Mouse (Mus musculus) G1E (cell line): Measurements from ENCODE around the gene Rhou.

ENCODE experiments used
- CTCF ChIP-seq: IDR thresholded peaks from 2 replicates; pipeline ENCODE4 v1.5.1; 2012; ENCODE audit warnings: low read depth, low read length, inconsistent platforms, mixed read lengths
- GATA1 ChIP-seq: IDR thresholded peaks from 2 replicates; pipeline ENCODE4 v1.6.1; 2012; ENCODE audit warnings: borderline replicate concordance, low read length, inconsistent platforms, mixed read lengths
- POLR2AphosphoS5 ChIP-seq: IDR thresholded peaks from 2 replicates; pipeline ENCODE4 v1.6.1; 2012; ENCODE audit warnings: low read depth, low read length, inconsistent platforms; ENCODE audit not compliant: insufficient replicate concordance
- TAL1 ChIP-seq: conservative IDR thresholded peaks from 2 replicates; pipeline ENCODE4 v1.6.1; 2012; ENCODE audit warnings: low read depth, low read length, inconsistent platforms, mixed read lengths

DNA sequence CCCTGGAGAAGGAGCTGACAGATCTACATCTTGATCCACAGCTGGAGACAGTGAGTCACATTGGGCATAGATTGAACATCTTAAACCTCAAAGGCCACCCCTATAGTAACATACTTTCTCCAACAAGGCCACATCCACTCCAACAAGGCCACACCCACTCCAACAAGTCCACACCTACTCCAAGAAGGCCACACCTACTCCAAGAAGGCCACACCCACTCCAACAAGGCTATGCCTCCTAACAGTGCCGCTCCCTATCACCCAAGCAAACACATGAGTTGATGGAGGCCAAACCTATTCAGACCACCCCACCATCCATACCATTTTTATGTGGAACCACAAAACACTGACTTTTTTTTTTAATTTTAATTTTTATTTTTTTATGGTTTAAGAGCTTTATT, 13.1 kb downstream of the Rhou start:
- TF ChIP-seq CTCF (no peak), TAL1 (no peak), POLR2AphosphoS5 (no peak), GATA1 (no peak)
